Mouse (Mus musculus) ES-E14 (cell line): ENCODE measurements around the gene Rad51b.

Source experiments
- CHD2 ChIP-seq: IDR thresholded peaks from 2 replicates; pipeline ENCODE4 v1.6.1; 2014; ENCODE audit warnings: mild to moderate bottlenecking, low read depth, low read length, inconsistent platforms
- HCFC1 ChIP-seq: IDR thresholded peaks from 2 replicates; pipeline ENCODE4 v1.6.1; 2012; ENCODE audit warnings: low read length, inconsistent platforms, borderline replicate concordance; ENCODE audit not compliant: insufficient read depth
- MAFK ChIP-seq: IDR thresholded peaks from 2 replicates; pipeline ENCODE4 v1.6.1; 2014; ENCODE audit warnings: mild to moderate bottlenecking, low read depth, low read length, inconsistent platforms; ENCODE audit not compliant: insufficient read depth
- ZC3H11A ChIP-seq: IDR thresholded peaks from 2 replicates; pipeline ENCODE4 v1.6.1; 2012; ENCODE audit warnings: low read depth, mild to moderate bottlenecking, inconsistent platforms, low read length, borderline replicate concordance
- ZNF384 ChIP-seq: IDR thresholded peaks from 2 replicates; pipeline ENCODE4 v1.6.1; 2012; ENCODE audit warnings: low read depth, low read length, inconsistent platforms

GRCm38 (mm10) chr12:79796260-79796659 is 499.2 kb downstream of the Rad51b start:
- TF ChIP-seq ZNF384 (no peak), MAFK (no peak), CHD2 (no peak), ZC3H11A (no peak), HCFC1 (no peak)
